Mouse (Mus musculus) heart, embryonic 16.5 days (tissue): ENCODE measurements around the gene Limd1. TPM values are rescaled to one million over a fixed set of nuclear protein-coding genes. Genes with fewer than 3 reads are reported as not detected.

Experiments
- ATAC-seq: fragments of 200-750 bp; cut with Nextera tagmentation; replicated peaks from 2 replicates; pipeline ENCODE4 v1.8.0; 2017; ENCODE audit warnings: moderate number of reproducible peaks; ENCODE audit not compliant: insufficient read depth, low FRiP score; ENCODE audit errors: extremely low read depth
- H3K27ac ChIP-seq: fragments of 300-500 bp; sonication (generic); 2 replicates; pipeline ENCODE4 v1.5.1; 2014; ENCODE audit warnings: mild to moderate bottlenecking, low read length, control low read depth, moderate library complexity
- H3K27me3 ChIP-seq: fragments of 300-500 bp; sonication (generic); 2 replicates; pipeline ENCODE4 v1.6.1; 2014; ENCODE audit warnings: low read length, mixed read lengths; ENCODE audit not compliant: control insufficient read depth, insufficient read depth
- H3K36me3 ChIP-seq: fragments of 300-500 bp; sonication (generic); 2 replicates; pipeline ENCODE4 v1.6.1; 2014; ENCODE audit not compliant: control insufficient read depth, insufficient read depth
- H3K4me1 ChIP-seq: fragments of 300-500 bp; sonication (generic); 2 replicates; pipeline ENCODE4 v1.6.1; 2014; ENCODE audit warnings: low read length, mixed read lengths; ENCODE audit not compliant: control insufficient read depth, insufficient read depth
- H3K4me2 ChIP-seq: fragments of 300-500 bp; sonication (generic); 2 replicates; pipeline ENCODE4 v1.6.1; 2014; ENCODE audit warnings: low read depth, mild to moderate bottlenecking, control low read depth, low read length
- H3K4me3 ChIP-seq: fragments of 300-500 bp; sonication (generic); 2 replicates; pipeline ENCODE4 v1.5.1; 2014; ENCODE audit warnings: mild to moderate bottlenecking, control low read depth, low read length
- H3K9ac ChIP-seq: fragments of 300-500 bp; sonication (generic); 2 replicates; pipeline ENCODE4 v1.6.1; 2014; ENCODE audit warnings: low read length, control low read depth
- H3K9me3 ChIP-seq: fragments of 300-500 bp; sonication (generic); replicated peaks from 2 replicates; pipeline ENCODE4 v1.6.1; 2016; ENCODE audit warnings: low read length; ENCODE audit not compliant: control insufficient read depth
- WGBS: fragments of 180-500 bp; shearing (Covaris S2); extraction: QIAGEN DNeasy Blood & Tissue Kit; methylation state at CpG from one replicate; pipeline ENCODE4 v1.1.7; 2014; 5-methylcytosine and 5-hydroxymethylcytosine counted together
- polyA plus RNA-seq: library from polyadenylated mRNA; unstranded; fragments of >200 nt; fragmentation: Nextera tagmentation; extraction: Ambion mirVana; gene quantifications from 2 replicates; pipeline ENCODE4 v1.2.1, GENCODE M21; 2015

The Limd1 gene
- polyA plus RNA-seq, 1 experiment from 2014 or later, result 56.6 TPM

GRCm38 (mm10) chr9:123529392-123530157 is 51.1 kb downstream of the Limd1 start, which contains the start of gene Sacm1l:
TSS of gene Sacm1l (plus strand) at chr9:123529759.
- H3K27me3 ChIP-seq, result no peaks in the 10 kb centered on the region
- under 1% methylated on average over 78 of the region's 79 CpGs for WGBS
- H3K27ac ChIP-seq, result peak within 1 kb of the TSS; percentile 98
- H3K4me2 ChIP-seq, result peak within 1 kb of the TSS; percentile 81
- peaks cover 29% of the 10 kb centered on the region for H3K4me1 ChIP-seq
- no peaks in the 10 kb centered on the region for H3K36me3 ChIP-seq
- peak; percentile 98 for ATAC-seq
- no peaks in the 10 kb centered on the region for H3K9me3 ChIP-seq
- H3K4me3 ChIP-seq, result peak within 1 kb of the TSS; percentile 99
- H3K9ac ChIP-seq, result peak within 1 kb of the TSS; percentile 98

- Histone ChIP-seq H3K4me3 (peak overlapping the region; percentile 99), H3K4me2 (peak overlapping the region; percentile 81), H3K4me1 (peaks cover 29% of the 10 kb centered on the region), H3K9ac (peak overlapping the region; percentile 98), H3K36me3 (no peaks in the 10 kb centered on the region), H3K27me3 (no peaks in the 10 kb centered on the region), H3K27ac (peak overlapping the region; percentile 96), H3K9me3 (no peaks in the 10 kb centered on the region)
- ATAC-seq, result no peak; the same call in 1 of the 2 replicates
- WGBS, result under 1% methylated on average over 13 of the region's 13 CpGs
Measured at GRCm38 (mm10) chr9:123530158-123530475, 51.6 kb downstream of the Limd1 start.

- H3K9me3 ChIP-seq, result no peaks in the 10 kb centered on the region
- 30% methylated on average over 11 of the region's 11 CpGs for WGBS
- no peak for ATAC-seq
Measured at GRCm38 (mm10) chr9:123530566-123531130, 52.1 kb downstream of the Limd1 start.

GRCm38 (mm10) chr9:123531234-123531633 is 52.7 kb downstream of the Limd1 start:
- H3K4me3 ChIP-seq, result peak overlapping the region; percentile 99
- H3K36me3 ChIP-seq, result no peaks in the 10 kb centered on the region
- H3K4me2 ChIP-seq, result peak overlapping the region; percentile 81
- H3K9ac ChIP-seq, result peak overlapping the region; percentile 98
- H3K4me1 ChIP-seq, result peaks cover 31% of the 10 kb centered on the region
- no peaks in the 10 kb centered on the region for H3K27me3 ChIP-seq
- no peak overlapping the region for H3K27ac ChIP-seq
- H3K9me3 ChIP-seq, result no peaks in the 10 kb centered on the region
- ATAC-seq, result no peak

More at GRCm38 (mm10) chr9:123530566-123531130, 52.1 kb downstream of the Limd1 start:
- Histone ChIP-seq H3K27me3 (no peaks in the 10 kb centered on the region), H3K9ac (peak overlapping the region; percentile 98), H3K27ac (peak overlapping the region; percentile 96), H3K4me1 (peaks cover 29% of the 10 kb centered on the region), H3K36me3 (no peaks in the 10 kb centered on the region), H3K4me3 (peak overlapping the region; percentile 99), H3K4me2 (peak overlapping the region; percentile 81)

GRCm38 (mm10) chr9:123536613-123537012 is 58.1 kb downstream of the Limd1 start:
- 84% methylated on average over 2 of the region's 2 CpGs for WGBS
- Histone ChIP-seq H3K9ac (no peak overlapping the region), H3K27me3 (no peaks in the 10 kb centered on the region), H3K9me3 (no peaks in the 10 kb centered on the region), H3K36me3 (no peaks in the 10 kb centered on the region), H3K4me3 (no peak overlapping the region), H3K4me2 (no peak overlapping the region), H3K4me1 (peaks cover 20% of the 10 kb centered on the region), H3K27ac (no peak overlapping the region)
- no peak for ATAC-seq

GRCm38 (mm10) chr9:123538189-123538588 is 59.7 kb downstream of the Limd1 start:
- H3K9me3 ChIP-seq, result no peaks in the 10 kb centered on the region
- H3K27me3 ChIP-seq, result no peaks in the 10 kb centered on the region
- no peak overlapping the region for H3K4me2 ChIP-seq
- H3K4me3 ChIP-seq, result no peak overlapping the region
- no peak overlapping the region for H3K27ac ChIP-seq
- peaks cover 4% of the 10 kb centered on the region; the same call in 1 of the 2 replicates for H3K36me3 ChIP-seq
- WGBS, result 71% methylated on average over 4 of the region's 4 CpGs
- H3K4me1 ChIP-seq, result peaks cover 8% of the 10 kb centered on the region
- ATAC-seq, result no peak
- no peak overlapping the region for H3K9ac ChIP-seq

GRCm38 (mm10) chr9:123539093-123539492 is 60.6 kb downstream of the Limd1 start:
- Histone ChIP-seq H3K36me3 (peaks cover 9% of the 10 kb centered on the region), H3K4me2 (no peak overlapping the region), H3K9me3 (no peaks in the 10 kb centered on the region), H3K27me3 (no peaks in the 10 kb centered on the region), H3K4me1 (peaks cover 8% of the 10 kb centered on the region), H3K4me3 (no peak overlapping the region), H3K27ac (no peak overlapping the region), H3K9ac (no peak overlapping the region)
- WGBS, result 50% methylated on average over 1 of the region's 1 CpGs
- ATAC-seq, result no peak

- H3K9ac ChIP-seq, result no peak overlapping the region
- H3K4me2 ChIP-seq, result no peak overlapping the region
- no peak overlapping the region for H3K27ac ChIP-seq
- 74% methylated on average over 2 of the region's 2 CpGs for WGBS
- peaks cover 8% of the 10 kb centered on the region for H3K4me1 ChIP-seq
- no peak overlapping the region for H3K4me3 ChIP-seq
- H3K27me3 ChIP-seq, result no peaks in the 10 kb centered on the region
- no peak for ATAC-seq
- H3K9me3 ChIP-seq, result no peaks in the 10 kb centered on the region
- H3K36me3 ChIP-seq, result peaks cover 9% of the 10 kb centered on the region
Measured at GRCm38 (mm10) chr9:123539823-123540222, 61.3 kb downstream of the Limd1 start.

GRCm38 (mm10) chr9:123554599-123554998 is 76.1 kb downstream of the Limd1 start:
- 0 out of 2 replicates have a peak, but pooled peaks cover 2% of the 10 kb centered on the region for H3K4me1 ChIP-seq
- WGBS, result 51% methylated on average over 3 of the region's 3 CpGs
- no peak overlapping the region for H3K4me2 ChIP-seq
- H3K36me3 ChIP-seq, result peaks cover 40% of the 10 kb centered on the region
- H3K9me3 ChIP-seq, result no peaks in the 10 kb centered on the region
- no peak overlapping the region for H3K4me3 ChIP-seq
- no peaks in the 10 kb centered on the region for H3K27me3 ChIP-seq
- H3K9ac ChIP-seq, result no peak overlapping the region
- no peak for ATAC-seq
- no peak overlapping the region for H3K27ac ChIP-seq
